ENCODE assay signal across 20 mouse cellular contexts in genomic region chr11:50147958-50148476, GRCm38 (mm10). TPM values are rescaled to one million over a fixed set of nuclear protein-coding genes. Genes with fewer than 3 reads are reported as not detected.
DNase-seq lines count a peak whose midpoint lies in the region; ATAC-seq and TF ChIP-seq lines count a peak whose summit lies in the region.
"Had no signal": no experiment of that assay in that cellular context is flagged by ENCODE, and none has a peak within 500 bp of the region (broad histone marks: within the 10 kb centered on the region; RNA-seq: fewer than 3 reads in every experiment).

No protein-coding gene starts in this region.

- TF ChIP-seq CTCF in stomach, postnatal 0 days (IDR thresholded peaks at IDR 0.05; ENCODE audit: low read depth) = no peak

- no peak overlapping the region for H3K4me3 ChIP-seq in heart, embryonic 16.5 days (ENCODE audit: low read length)
- no peak overlapping the region for H3K4me3 ChIP-seq in stomach, postnatal 0 days (ENCODE audit: low read depth, low read length)
- H3K4me3 ChIP-seq: embryonic facial prominence, embryonic 12.5 days; erythroblast, embryonic 14.5 days; forebrain, embryonic 13.5 days; liver, embryonic 12.5 days; midbrain, embryonic 10.5 days; neural tube, embryonic 12.5 days had no signal

- H3K9ac ChIP-seq in heart, embryonic 16.5 days (ENCODE audit: low read length) = peak overlapping the region; percentile 6; the same call in 1 of the 2 replicates
- no peak overlapping the region; the same call in 1 of the 2 replicates for H3K9ac ChIP-seq in stomach, postnatal 0 days (ENCODE audit: low read length)
- H3K9ac ChIP-seq: embryonic facial prominence, embryonic 12.5 days; forebrain, embryonic 13.5 days; liver, embryonic 12.5 days; lung, embryonic 14.5 days; neural tube, embryonic 12.5 days had no signal

- WGBS in heart, embryonic 16.5 days = 94% methylated on average over 11 of the region's 11 CpGs
- 94% methylated on average over 11 of the region's 11 CpGs for WGBS in stomach, postnatal 0 days

- peak overlapping the region; percentile 77 for H3K27ac ChIP-seq in heart, embryonic 16.5 days (ENCODE audit: low read length)
- H3K27ac ChIP-seq in stomach, postnatal 0 days (replicated peaks) = no peak overlapping the region
- H3K27ac ChIP-seq: embryonic facial prominence, embryonic 12.5 days; forebrain, embryonic 13.5 days; liver, embryonic 12.5 days; macrophage; midbrain, embryonic 10.5 days; neural tube, embryonic 12.5 days had no signal

- no peak overlapping the region for H3K4me2 ChIP-seq in heart, embryonic 16.5 days (ENCODE audit: low read depth, low read length)
- H3K4me2 ChIP-seq in stomach, postnatal 0 days (replicated peaks; ENCODE audit: low read depth) = no peak overlapping the region
- H3K4me2 ChIP-seq: embryonic facial prominence, embryonic 12.5 days; forebrain, embryonic 13.5 days; liver, embryonic 12.5 days; lung, embryonic 14.5 days; neural tube, embryonic 12.5 days had no signal

- DNase-seq in heart, adult 11 months = peak; percentile 93
- DNase-seq in heart, postnatal 25 days (ENCODE audit: low spot score) = no peak
- DNase-seq in heart, postnatal 14 days = no peak
- DNase-seq in cerebellum, adult 9-11 months = peak; percentile 54
- DNase-seq in cerebellum, postnatal 36 days = peak; percentile 50 to 54
- DNase-seq in stomach, postnatal 0 days (ENCODE audit: low spot score) = no peak
- DNase-seq: B cell, adult 2 months; lung, embryonic 14.5 days; right cerebral cortex, postnatal 4 days; thymus, adult 2 months had no signal

- intact Hi-C loops in heart, postnatal 25 days (cut with DNase I) = no loop called here
- intact Hi-C loops in heart, postnatal 14 days (cut with DNase I) = no loop called here

- TF ChIP-seq EP300 in stomach, postnatal 0 days (optimal IDR thresholded peaks at IDR 0.05) = no peak

- peaks cover 70% of the 10 kb centered on the region for H3K36me3 ChIP-seq in heart, embryonic 16.5 days (ENCODE audit: control insufficient read depth, insufficient read depth)
- H3K36me3 ChIP-seq in stomach, postnatal 0 days (ENCODE audit: control insufficient read depth, insufficient read depth, low read length) = peaks cover 54% of the 10 kb centered on the region

- no peaks in the 10 kb centered on the region for H3K27me3 ChIP-seq in heart, embryonic 16.5 days (ENCODE audit: control insufficient read depth, insufficient read depth, low read length)
- no peaks in the 10 kb centered on the region for H3K27me3 ChIP-seq in stomach, postnatal 0 days (ENCODE audit: control insufficient read depth, insufficient read depth, low read length)
- H3K27me3 ChIP-seq: embryonic facial prominence, embryonic 12.5 days; forebrain, embryonic 13.5 days; liver, embryonic 12.5 days; neural tube, embryonic 12.5 days had no signal

- no peak for ATAC-seq in heart, embryonic 16.5 days (replicated peaks; ENCODE audit: extremely low read depth, insufficient read depth, low FRiP score)
- ATAC-seq in stomach, postnatal 0 days (ENCODE audit: low FRiP score, low TSS enrichment) = no peak
- ATAC-seq: forebrain, embryonic 13.5 days; hindbrain, postnatal 0 days; intestine, postnatal 0 days; liver, embryonic 12.5 days had no signal

- peaks cover 14% of the 10 kb centered on the region for H3K4me1 ChIP-seq in heart, embryonic 16.5 days (ENCODE audit: control insufficient read depth, insufficient read depth, low read length)
- H3K4me1 ChIP-seq in stomach, postnatal 0 days (replicated peaks; ENCODE audit: control insufficient read depth, insufficient read depth) = no peaks in the 10 kb centered on the region
- H3K4me1 ChIP-seq: embryonic facial prominence, embryonic 12.5 days; forebrain, embryonic 13.5 days; midbrain, embryonic 10.5 days; neural tube, embryonic 12.5 days had no signal

- no peaks in the 10 kb centered on the region for H3K9me3 ChIP-seq in heart, embryonic 16.5 days (replicated peaks; ENCODE audit: control insufficient read depth, low read length)
- H3K9me3 ChIP-seq in stomach, postnatal 0 days (ENCODE audit: control insufficient read depth, low read length) = no peaks in the 10 kb centered on the region
- H3K9me3 ChIP-seq: embryonic facial prominence, embryonic 12.5 days; forebrain, embryonic 13.5 days; liver, embryonic 12.5 days; midbrain, embryonic 10.5 days; neural tube, embryonic 12.5 days had no signal

RNA-seq across cellular contexts. Expression of gene Tbc1d9b, which starts 16.8 kb away (rescaled TPM):
- 10 to 100 TPM; 42.9 to 43.9 TPM for total RNA-seq in heart, postnatal 25 days (2021)
- polyA plus RNA-seq in heart, embryonic 16.5 days (2015; fragmentation: Nextera tagmentation; extraction: Ambion mirVana) = 34.0 and 34.1 TPM in 2 replicates
- total RNA-seq in heart, postnatal 14 days (2021) = 10 to 100 TPM; 41.8 to 43.4 TPM
- 13.9 and 14.5 TPM in 2 replicates for polyA plus RNA-seq in stomach, postnatal 0 days (2015; fragmentation: Nextera tagmentation; extraction: Ambion mirVana)

RNA-seq across cellular contexts. Expression of gene Mrnip, which starts 26.2 kb away (rescaled TPM):
- 1 to 10 TPM; 2.3 to 2.7 TPM for total RNA-seq in heart, postnatal 25 days (2021)
- polyA plus RNA-seq in heart, embryonic 16.5 days (2015; fragmentation: Nextera tagmentation; extraction: Ambion mirVana) = 9.4 and 9.6 TPM in 2 replicates
- 1 to 10 TPM; 3.4 to 4.3 TPM for total RNA-seq in heart, postnatal 14 days (2021)
- polyA plus RNA-seq in stomach, postnatal 0 days (2015; fragmentation: Nextera tagmentation; extraction: Ambion mirVana) = 6.1 and 6.2 TPM in 2 replicates

Comparison
In these comparisons a context has a peak if more than half of its experiments do, and no peak if none do; other contexts are left out.
1. DNase-seq: peak in heart, adult 11 months (single experiment), cerebellum, adult 9-11 months (single experiment) and cerebellum, postnatal 36 days (2 of 2); none in heart, postnatal 25 days (single experiment), heart, postnatal 14 days (0 of 2) and stomach, postnatal 0 days (single experiment).